Mouse (Mus musculus) embryo, embryonic 9.5 days (tissue): ENCODE data around the gene Yars.

Experiments used
- DNase-seq: peaks from one replicate; pipeline ENCODE4 v3.0.0-alpha.2; 2017; ENCODE audit errors: extremely low spot score

The Yars gene

GRCm38 (mm10) chr4:129227170-129227984 lies 37.8 kb downstream of the Yars start:
- no peak for DNase-seq

GRCm38 (mm10) chr4:129227985-129228381 lies 38.4 kb downstream of the Yars start:
- no peak for DNase-seq

GRCm38 (mm10) chr4:129230926-129231325 lies 41.4 kb downstream of the Yars start:
- DNase-seq, result no peak

GRCm38 (mm10) chr4:129231594-129232450 lies 42.3 kb downstream of the Yars start:
- DNase-seq, result no peak

- no peak for DNase-seq
Measured at GRCm38 (mm10) chr4:129232561-129233360, 43.2 kb downstream of the Yars start.

GRCm38 (mm10) chr4:129234488-129234887 lies 44.9 kb downstream of the Yars start:
- DNase-seq, result no peak

GRCm38 (mm10) chr4:129235147-129235546 lies 45.6 kb downstream of the Yars start:
- DNase-seq, result no peak

GRCm38 (mm10) chr4:129236236-129236813 lies 46.8 kb downstream of the Yars start:
- DNase-seq, result no peak

GRCm38 (mm10) chr4:129237843-129238441 lies 48.4 kb downstream of the Yars start:
- peak; percentile 61 for DNase-seq

GRCm38 (mm10) chr4:129238579-129239016 lies 49.0 kb downstream of the Yars start:
- DNase-seq, result no peak

- DNase-seq, result peak; percentile 90
Measured at GRCm38 (mm10) chr4:129239075-129239474, 49.5 kb downstream of the Yars start.

GRCm38 (mm10) chr4:129241898-129242297 lies 52.3 kb downstream of the Yars start:
- DNase-seq, result no peak

GRCm38 (mm10) chr4:129242327-129242726 lies 52.8 kb downstream of the Yars start:
- DNase-seq, result no peak

GRCm38 (mm10) chr4:129242761-129243160 lies 53.2 kb downstream of the Yars start:
- DNase-seq, result no peak

GRCm38 (mm10) chr4:129244802-129245201 lies 55.2 kb downstream of the Yars start:
- no peak for DNase-seq

GRCm38 (mm10) chr4:129246360-129247301 lies 57.1 kb downstream of the Yars start:
- no peak for DNase-seq

GRCm38 (mm10) chr4:129247381-129248242 lies 58.1 kb downstream of the Yars start:
- DNase-seq, result no peak

GRCm38 (mm10) chr4:129248243-129248767 lies 58.7 kb downstream of the Yars start:
- DNase-seq, result no peak

GRCm38 (mm10) chr4:129249288-129249687 lies 59.7 kb downstream of the Yars start:
- DNase-seq, result no peak
